In genomic region chr15:6568605-6569004, GRCm38 (mm10) we compare ENCODE assay signal across 17 mouse cellular contexts. TPM values are rescaled to one million over a fixed set of nuclear protein-coding genes. Genes with fewer than 3 reads are reported as not detected.
A peak's percentile ranks its signal among the peaks of the same experiment; 100 is the strongest.
DNase-seq lines count a peak whose midpoint lies in the region; ATAC-seq and TF ChIP-seq lines count a peak whose summit lies in the region.
"Had no signal": no experiment of that assay in that cellular context is flagged by ENCODE, and none has a peak within 500 bp of the region (broad histone marks: within the 10 kb centered on the region; RNA-seq: fewer than 3 reads in every experiment).

No protein-coding gene starts in this region.

- TF ChIP-seq EP300 in liver, postnatal 0 days (IDR thresholded peaks at IDR 0.05; ENCODE audit: low read depth) = no peak

- H3K9me3 ChIP-seq in liver, postnatal 0 days (ENCODE audit: low read length) = no peaks in the 10 kb centered on the region
- H3K9me3 ChIP-seq: hindbrain, embryonic 15.5 days had no signal

- no peak for ATAC-seq in liver, postnatal 0 days
- ATAC-seq in monocyte, adult 5-6 weeks (replicated peaks; ENCODE audit: insufficient number of reproducible peaks, low FRiP score, low TSS enrichment, poor library complexity, severe bottlenecking) = no peak
- ATAC-seq: Patski had no signal

- no peak overlapping the region for H3K9ac ChIP-seq in liver, postnatal 0 days (replicated peaks)
- H3K9ac ChIP-seq: hindbrain, embryonic 15.5 days; liver, embryonic 14.5 days had no signal

- H3K4me1 ChIP-seq in liver, postnatal 0 days (ENCODE audit: insufficient read depth) = no peaks in the 10 kb centered on the region
- H3K4me1 ChIP-seq: hindbrain, embryonic 15.5 days had no signal

- WGBS in liver, postnatal 0 days (ENCODE audit: insufficient replicate concordance) = 53% methylated on average over 3 of the region's 3 CpGs

- no peak overlapping the region for H3K4me3 ChIP-seq in liver, postnatal 0 days (ENCODE audit: low read depth, low read length)
- H3K4me3 ChIP-seq: erythroblast, embryonic 14.5 days; hindbrain, embryonic 15.5 days had no signal

- no peak overlapping the region for H3K4me2 ChIP-seq in liver, postnatal 0 days (ENCODE audit: low read depth, low read length)
- H3K4me2 ChIP-seq: hindbrain, embryonic 15.5 days; midbrain, embryonic 11.5 days had no signal

- H3K27me3 ChIP-seq in liver, postnatal 0 days (ENCODE audit: insufficient read depth, low read length) = no peaks in the 10 kb centered on the region
- H3K27me3 ChIP-seq: hindbrain, embryonic 15.5 days; Patski had no signal

- no peak for TF ChIP-seq CTCF in liver, postnatal 0 days (IDR thresholded peaks at IDR 0.05; ENCODE audit: low read depth)

- peak; percentile 41 for DNase-seq in kidney, adult 9 months
- no peak for DNase-seq in kidney, postnatal 4 days
- DNase-seq in 416B (ENCODE audit: low read depth) = peak; percentile 60
- peak; percentile 53 for DNase-seq in Muller cell, postnatal 12 days (ENCODE audit: inconsistent ontology term)
- no peak for DNase-seq in liver, postnatal 0 days
- DNase-seq in embryo, embryonic 11 days = no peak
- DNase-seq: cerebellum, postnatal 10 days; heart, postnatal 10 days; kidney, postnatal 10 days; lung, postnatal 14 days; thymus, adult 2 months had no signal

- H3K27ac ChIP-seq in liver, postnatal 0 days (ENCODE audit: low read depth) = peak overlapping the region; percentile 50
- H3K27ac ChIP-seq: hindbrain, embryonic 15.5 days; liver, embryonic 14.5 days had no signal

- H3K36me3 ChIP-seq in liver, postnatal 0 days (replicated peaks; ENCODE audit: insufficient read depth, low read length) = no peaks in the 10 kb centered on the region
- H3K36me3 ChIP-seq: hindbrain, embryonic 15.5 days had no signal

RNA-seq across cellular contexts. Expression of gene Fyb, which starts 46.0 kb away (rescaled TPM):
- polyA plus RNA-seq in liver, postnatal 0 days (2015; fragmentation: Nextera tagmentation; extraction: Ambion mirVana) = 28.0 and 29.7 TPM in 2 replicates
- total RNA-seq in monocyte, adult 5-6 weeks (2017) = 384 to 678 TPM (median 449 TPM) in 3 replicates

Comparison
In these comparisons a context has a peak if more than half of its experiments do, and no peak if none do; other contexts are left out.
1. DNase-seq: peak in kidney, adult 9 months (single experiment), 416B (single experiment) and Muller cell, postnatal 12 days (single experiment); none in kidney, postnatal 4 days (0 of 2), liver, postnatal 0 days (single experiment) and embryo, embryonic 11 days (single experiment).